Mouse (Mus musculus): ENCODE results near the gene Agap1. TPM values are rescaled to one million over a fixed set of nuclear protein-coding genes. Genes with fewer than 3 reads are reported as not detected.

The Agap1 gene
- total RNA-seq, 2 experiments from 2014 or later: 49.5 to 59.1 TPM

DNA sequence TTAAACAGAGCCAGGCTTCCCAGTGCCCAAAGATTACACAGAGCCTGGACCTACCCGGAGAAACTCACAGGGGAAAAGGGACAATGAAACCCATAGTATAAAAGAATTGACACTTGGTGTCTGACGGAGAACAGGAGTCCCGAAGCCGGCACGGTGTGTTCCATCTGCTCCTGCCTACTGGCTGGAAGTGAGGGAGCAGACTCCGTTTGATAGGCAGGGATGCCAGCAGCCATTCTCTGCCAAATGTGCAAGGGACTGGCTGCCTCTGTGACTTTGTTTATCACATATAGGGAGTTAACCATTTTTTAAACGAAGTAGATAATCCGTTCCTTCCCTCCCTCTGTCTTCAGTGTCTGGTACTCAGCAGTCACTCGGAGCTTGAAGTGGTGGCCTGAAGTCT, 214.0 kb downstream of the Agap1 start:
- DNase-seq: no peak

DNA sequence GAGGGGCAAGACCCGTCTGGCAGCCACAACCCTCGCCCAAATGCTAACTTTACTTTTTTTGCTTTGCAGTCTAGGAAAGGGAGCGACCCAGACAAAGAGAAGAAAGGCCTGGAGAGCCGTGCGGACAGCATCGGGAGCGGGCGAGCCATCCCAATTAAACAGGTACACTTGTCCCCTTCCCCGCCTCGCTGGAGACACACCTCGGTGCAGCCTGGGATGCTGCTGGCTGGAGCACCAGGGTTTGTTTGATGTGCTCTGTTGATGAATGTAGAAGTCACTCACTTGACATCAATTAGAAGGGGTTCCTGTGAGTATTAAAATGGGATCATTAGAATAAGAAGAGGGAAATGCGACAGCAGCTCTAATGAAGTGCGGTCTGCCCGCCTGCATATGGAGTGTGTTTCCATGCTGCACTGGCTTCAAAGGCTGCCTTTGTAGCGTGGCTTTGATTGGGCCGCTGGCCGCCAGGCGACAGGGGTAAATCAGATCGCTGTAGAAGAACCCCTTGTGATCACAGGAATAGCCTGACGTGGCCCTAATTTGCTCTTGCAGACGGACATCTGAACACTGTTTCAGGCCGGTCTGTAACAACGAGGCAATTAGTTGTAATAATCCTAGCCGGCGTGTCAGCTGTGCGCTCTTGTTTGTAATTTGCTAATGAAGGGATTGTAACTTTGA, 216.6 kb downstream of the Agap1 start:
- no peak for DNase-seq

DNA sequence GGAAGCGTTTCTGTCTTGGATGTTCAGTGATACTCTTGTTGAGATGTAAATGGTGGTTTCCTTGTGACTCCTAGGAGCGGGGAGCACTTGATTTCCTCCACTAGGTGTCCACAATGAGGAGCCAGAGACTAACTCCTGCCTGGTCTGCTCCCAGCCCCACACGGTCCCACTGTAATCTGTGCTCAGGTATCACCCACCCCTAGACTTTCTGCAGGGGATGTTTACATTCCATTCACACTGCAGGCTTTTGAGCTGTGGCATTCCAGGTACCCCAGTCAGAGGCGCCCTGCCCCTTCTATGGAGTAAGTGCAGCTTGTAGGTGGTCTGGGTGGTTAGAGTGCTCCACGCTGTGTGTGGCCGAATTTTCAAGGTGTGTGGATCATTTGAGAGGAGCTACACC, 218.5 kb downstream of the Agap1 start:
- DNase-seq: no peak

DNA sequence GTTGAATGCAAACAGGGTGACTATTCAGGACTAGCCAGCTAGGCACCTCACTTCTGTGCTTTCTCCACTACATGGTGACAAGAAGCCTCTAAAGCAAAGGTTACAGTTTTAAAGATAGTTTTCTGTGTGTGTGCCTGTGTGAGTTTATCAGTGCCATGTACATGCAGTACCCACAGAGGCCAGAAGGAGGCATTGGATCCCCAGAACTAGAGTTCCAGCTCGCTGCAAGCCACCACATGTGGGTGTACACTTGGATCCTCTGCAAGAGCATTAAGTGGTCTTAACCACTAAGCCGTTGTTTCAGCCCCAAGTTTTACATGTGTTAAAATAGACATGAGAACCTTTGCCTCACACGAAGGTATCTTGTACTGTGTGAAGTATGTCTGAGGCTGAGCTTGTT, 219.1 kb downstream of the Agap1 start:
- DNase-seq: no peak

DNA sequence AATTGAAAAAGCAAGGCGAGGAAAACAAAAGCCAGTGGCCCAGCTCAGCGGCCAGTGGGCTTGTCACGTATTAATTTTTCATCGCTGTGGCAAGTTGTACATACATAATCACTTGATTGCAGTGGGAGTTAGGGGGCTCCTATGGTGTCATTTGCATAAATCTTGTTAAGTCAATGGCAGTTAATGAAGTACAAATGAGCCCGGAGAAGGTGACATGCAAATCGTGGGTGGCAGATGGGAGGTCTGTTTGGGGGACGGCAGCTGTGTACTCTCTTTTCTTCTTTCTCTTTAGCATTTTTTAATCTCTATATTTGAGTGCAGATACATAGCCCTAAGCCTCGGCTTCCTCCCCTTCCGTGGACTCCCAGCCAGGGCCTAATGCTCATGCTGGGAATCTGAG, 220.1 kb downstream of the Agap1 start:
- no peak for DNase-seq

DNA sequence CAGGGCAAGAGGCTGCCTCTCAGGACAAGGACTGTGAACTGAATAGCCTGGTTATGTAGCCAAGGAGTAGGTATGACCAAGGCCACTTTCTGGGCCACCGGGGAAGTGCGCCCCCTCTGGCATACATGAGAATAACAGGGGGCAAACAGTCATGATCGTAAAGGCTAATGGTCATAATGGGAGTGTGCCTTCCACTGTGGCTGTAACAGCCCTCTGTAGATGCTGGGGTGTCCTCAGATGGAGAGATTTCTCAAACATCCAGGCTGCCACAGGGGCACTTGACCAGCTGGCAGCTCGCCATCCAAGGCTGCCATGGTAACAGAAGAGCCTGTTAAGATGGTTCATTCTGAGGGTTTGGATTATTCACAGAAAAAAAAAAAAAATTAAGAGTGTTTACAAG, 221.8 kb downstream of the Agap1 start:
- DNase-seq: no peak

DNA sequence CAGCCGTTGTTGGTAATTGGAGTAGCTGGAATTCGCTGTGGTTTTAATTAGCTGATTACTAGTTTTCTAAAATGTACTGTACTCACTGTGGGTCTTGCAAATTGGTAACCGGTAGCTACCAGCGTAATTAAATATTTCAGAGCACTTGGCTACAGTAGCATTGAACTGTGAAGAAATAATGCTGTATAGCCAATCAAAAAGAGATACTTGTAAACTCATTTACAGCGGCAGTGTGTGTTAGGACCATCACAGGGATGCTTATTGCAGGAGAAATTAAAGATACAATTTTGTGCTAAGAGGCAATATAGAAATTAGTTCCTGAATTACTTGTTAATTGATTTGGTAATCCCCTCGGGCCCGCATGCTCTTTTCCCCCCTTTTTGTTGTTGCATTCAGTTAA, 226.1 kb downstream of the Agap1 start:
- no peak for DNase-seq

DNA sequence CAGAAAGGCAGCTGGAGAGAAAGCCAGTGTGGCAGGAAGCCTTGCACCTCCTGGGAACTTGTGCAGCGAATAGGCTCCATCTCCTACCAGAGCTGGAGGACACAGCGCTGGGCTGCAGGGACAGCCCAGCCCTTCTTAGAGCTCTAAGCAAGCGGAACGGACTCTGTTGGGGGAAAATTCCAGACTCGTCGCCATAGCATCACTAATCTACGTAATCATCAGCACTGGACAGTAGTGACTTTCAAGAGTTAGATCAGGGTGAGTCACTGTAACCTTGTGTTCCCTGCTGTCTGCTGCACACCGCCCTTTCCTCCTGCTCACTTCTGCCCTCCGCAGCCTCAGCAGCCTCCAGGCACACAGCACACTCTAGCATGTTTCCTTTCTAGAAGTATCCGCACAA, 234.3 kb downstream of the Agap1 start:
- DNase-seq: no peak

DNA sequence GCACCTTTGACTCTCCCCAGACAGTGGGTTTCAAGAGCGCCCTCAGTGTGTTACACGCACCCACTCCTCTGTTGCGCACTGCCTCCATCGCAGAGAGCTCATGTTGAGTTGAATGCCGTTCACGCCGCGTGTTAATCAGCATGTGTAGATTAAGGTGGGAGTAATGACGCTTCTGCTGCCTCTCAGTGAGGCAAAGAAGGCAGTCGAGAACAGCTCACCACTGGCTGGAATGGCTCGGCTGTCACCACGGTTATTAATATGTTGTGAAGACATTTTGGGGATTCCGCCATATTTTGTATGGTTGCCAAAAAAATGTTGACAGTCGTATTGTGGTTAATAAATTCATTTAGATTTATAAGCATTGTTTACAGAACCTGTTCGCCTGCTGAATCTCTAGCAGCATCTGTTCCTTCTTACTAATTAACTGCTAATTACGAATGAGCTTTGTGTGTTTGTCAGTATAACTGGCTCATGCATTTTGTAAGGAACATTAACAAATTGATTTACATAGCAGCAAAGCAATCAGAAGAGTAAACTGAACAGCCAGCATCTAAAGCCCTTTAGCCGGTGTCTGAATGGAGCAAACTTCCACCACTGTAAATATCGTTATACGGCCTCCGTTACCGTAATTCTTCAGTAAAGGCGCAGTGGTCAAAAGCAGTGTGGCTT, 235.1 kb downstream of the Agap1 start:
- DNase-seq: no peak

DNA sequence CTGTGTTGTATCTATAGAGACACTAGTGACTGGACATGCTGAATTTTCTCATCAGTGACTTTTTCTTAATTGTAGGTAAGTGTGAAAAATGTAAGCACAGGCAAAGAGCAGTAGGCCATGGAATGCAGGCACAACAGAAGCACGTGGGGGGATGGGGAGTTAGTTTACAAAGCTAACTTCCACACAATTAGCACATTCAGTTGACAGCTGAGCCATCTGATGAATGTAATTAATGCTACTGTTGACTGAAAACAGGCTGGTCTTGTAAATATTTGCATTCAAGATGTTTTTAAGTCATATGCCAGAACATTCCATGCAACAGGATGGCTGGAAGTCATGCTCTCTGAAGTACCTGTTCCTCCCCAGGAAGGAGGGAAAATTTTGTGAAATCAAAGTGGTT, 236.5 kb downstream of the Agap1 start:
- DNase-seq: no peak

DNA sequence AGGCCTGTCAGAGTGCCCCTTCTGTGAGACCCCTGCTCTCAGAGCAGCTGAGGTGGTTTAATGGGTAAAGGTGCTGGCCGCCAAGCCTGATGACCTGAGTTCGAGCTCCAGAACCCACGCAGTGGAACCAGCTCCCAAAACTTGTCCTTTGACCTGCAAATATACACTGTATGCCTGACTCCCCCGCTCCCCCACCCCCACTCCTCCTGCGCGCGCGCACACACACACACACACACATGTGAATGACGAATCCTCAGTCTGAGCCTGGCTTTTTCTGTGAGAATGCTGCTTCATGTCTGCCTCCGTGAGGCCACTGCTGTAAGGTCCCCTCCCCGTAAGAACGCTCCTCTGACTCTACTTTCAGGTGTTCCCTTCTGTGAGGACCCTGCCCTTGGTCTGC, 237.8 kb downstream of the Agap1 start:
- no peak for DNase-seq

DNA sequence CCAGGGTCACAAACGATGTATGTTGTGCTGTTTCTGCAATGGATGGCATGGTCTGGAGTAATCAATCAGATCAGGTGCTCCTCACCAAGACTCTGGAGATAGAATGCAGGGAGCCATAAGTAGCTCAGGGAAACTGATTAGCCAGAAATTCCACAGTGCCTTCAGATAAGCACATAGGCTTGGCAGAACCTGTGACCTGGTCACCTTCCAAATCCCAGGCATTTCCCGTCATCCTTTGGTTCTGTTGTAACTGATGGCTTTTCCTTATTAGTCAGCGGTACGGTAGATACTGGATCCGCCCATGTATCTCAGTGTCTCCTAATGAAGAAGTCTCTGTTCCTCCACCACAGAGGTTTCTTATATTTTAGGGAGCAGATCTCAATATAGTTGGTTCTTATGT, 240.3 kb downstream of the Agap1 start:
- no peak for DNase-seq

DNA sequence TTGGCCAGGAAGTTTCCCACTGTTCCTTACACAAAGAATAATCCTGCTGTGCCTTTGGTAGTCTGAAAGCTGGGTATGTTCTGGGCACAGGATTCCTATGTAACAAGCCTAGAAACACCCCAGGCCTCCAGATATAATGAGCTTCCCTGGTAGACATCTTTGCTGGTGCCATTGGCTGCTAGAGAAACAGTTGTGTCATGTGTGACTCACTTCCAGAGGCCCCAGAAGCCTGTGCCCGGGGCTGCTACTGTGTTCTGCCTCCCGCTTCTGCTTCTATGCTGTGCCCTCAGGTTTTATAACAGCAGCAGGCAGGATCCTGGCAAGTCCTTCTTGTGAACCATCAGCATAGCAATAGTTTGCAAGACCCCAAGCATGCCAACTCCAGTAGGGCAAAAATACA, 242.6 kb downstream of the Agap1 start:
- DNase-seq: no peak

DNA sequence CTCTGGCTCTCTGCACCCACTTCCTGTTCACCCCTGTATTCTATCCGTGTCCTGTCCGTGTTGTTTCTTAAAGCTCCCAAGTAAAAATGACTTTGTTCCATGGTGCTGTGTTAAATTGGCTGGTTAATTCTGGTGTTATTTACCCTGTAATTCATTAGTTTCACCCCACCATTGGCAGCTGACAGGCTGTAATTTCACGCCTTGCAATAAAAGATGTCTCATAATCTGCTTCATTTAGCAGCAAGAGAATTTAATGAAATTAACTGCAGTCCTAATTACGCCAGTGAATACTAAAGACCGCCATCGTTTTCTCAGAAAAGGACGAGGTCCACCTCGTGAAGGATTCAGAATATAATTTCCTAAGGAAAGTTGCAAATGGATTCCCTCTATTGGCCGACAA, 245.6 kb downstream of the Agap1 start:
- no peak for DNase-seq

DNA sequence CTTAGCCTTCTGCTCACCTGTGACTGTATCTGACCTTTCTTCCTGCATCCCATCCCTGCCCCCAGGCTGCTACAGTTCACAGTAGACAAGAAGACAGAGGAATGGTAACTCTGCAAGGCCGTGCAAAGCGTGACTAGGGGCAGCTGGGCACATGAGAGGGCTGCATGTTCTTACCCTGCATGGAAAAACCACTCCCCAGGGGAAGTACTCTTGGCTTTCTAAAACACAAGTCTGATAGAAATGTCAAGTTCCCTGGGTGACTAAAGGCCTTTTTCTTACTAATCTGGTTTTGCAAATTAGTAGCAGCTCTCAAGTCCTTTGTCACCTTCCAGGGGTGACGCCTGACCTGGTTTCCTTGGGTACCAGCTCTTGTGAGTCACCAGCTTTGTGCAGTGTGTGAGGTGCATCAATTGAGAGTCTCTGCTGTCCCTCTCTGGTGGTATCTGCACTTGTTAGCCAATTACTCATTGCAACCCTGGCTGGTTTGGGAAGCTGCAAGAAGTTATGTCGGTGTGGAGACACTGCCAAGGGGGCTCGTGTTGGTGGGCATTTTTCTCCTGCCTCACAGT, 246.6 kb downstream of the Agap1 start:
- no peak for DNase-seq

DNA sequence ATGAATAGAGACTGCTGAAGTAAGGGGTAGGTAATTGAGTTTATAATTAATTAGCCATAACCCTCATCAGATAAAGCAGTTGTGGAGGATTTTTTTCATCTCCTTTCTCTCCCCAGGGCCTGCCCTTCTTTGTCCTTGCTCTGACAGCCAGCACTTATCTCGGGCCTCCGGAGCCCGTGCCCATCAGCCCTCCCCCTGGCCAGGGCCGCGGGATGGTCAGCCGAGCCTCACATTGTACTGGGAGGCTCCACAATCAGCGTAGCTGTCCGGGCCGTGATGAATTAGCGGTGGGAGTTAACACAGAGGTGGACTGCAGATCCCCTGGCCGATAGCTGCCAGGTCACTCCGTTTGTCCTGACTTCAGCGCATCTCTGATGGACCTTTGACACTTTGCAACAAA, 248.7 kb downstream of the Agap1 start:
- no peak for DNase-seq

DNA sequence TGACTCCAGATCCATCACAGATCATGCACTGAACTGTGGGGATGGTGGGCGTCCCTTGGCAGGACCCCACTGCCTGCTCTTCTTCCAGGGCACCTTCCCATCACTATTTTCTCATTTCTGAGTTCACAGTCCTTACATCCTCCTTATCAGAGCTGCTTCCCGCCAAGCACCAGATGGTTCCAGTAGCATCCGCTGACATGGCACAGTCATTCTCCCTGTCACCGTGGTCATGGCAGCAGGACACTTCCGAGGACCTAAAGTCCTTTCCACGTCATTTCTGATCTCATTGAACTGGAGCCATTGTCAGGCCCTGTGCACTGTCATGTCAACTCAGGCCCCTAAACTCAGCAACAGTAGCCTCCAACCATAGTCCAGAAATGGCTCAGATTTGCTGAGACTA, 251.1 kb downstream of the Agap1 start:
- no peak for DNase-seq

DNA sequence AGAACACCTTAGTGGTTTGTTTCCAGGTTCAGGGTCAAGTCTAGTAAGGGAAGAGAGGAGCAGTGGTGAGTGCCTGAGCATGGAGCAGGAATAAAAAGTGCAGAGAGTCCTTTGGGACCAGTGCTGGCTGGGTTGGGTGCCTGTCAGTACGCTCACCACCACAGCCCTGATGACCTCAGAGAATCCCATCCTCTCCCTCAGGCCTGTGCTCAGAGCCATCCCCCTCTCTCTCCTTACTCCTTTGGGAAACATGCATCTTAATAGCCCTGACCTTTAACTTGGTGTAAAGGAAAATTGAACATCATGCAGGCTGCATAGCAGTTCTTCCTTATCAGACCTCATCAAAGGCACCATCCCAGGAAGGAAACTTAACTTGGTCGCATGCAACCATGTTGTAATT, 252.3 kb downstream of the Agap1 start:
- no peak for DNase-seq

DNA sequence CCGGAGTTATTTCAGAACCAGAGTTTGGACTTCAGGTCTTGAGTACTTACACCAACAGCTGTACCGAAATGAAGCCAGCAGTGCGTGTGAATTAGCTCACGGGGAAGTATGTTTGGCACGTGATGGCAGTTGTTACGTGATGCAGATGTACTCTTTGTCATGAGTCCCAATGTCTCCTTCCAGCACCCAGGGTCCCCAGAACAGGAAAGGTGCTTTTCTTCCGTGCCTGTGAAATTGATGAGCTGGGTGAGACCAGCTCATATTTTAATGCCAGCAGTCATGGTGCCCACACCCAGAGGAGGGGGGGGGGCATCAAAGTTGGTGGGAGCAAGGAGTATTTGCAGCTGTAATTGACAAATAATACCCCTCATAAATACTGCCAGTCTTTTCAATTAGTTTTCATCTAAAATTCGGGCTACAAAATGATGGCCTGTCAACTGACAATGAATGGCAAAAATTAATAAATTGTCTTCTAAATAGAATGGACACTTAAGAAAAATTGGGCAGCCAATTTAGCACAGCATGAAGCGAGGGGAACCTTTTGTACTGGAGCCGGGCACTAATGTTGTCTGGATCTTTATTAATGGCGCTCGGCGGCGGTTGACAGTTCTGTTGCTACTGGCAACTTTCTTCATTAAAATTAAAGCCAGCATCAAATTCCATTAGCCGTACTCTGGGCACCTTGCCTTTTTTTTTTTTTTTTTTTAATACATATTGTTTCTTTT, 253.3 kb downstream of the Agap1 start:
- no peak for DNase-seq

DNA sequence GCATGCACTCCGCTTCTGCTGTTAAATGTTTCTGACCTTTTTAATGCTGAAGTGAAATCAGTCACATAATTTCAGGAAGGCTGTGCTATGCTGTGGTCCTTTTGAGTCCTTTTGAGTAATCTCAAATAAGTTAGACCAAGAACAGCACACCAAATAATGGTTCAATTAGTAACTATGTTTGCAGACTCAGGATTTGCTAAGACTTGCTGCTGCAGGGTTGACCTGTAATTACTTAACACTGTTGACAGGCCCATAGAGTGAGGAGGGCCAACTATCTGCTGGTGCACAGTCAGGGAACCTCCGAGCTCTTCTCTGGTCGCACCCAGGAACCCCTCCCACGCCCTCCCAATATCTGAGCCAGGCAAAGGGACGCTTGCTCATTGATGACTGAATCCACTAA, 255.2 kb downstream of the Agap1 start:
- no peak for DNase-seq

DNA sequence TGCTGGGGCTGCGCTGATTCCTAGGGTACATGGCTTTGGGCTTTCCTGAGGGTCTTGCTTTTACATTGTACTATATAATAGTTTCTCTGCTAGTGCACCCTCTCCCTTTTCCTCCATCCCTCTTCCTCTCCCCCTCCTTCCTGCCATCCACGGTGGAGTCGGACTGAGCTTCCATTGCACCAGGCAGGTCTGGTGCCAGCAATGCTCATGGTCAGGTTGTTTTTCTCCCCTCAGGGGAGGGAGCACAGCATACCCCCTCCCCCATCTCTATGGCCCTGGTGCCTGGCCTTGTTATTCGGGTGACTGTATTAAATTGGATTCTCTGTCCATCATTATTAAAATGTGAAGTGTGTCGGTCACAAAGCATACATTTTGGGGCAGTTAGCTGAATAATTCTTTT, 259.1 kb downstream of the Agap1 start:
- no peak for DNase-seq

DNA sequence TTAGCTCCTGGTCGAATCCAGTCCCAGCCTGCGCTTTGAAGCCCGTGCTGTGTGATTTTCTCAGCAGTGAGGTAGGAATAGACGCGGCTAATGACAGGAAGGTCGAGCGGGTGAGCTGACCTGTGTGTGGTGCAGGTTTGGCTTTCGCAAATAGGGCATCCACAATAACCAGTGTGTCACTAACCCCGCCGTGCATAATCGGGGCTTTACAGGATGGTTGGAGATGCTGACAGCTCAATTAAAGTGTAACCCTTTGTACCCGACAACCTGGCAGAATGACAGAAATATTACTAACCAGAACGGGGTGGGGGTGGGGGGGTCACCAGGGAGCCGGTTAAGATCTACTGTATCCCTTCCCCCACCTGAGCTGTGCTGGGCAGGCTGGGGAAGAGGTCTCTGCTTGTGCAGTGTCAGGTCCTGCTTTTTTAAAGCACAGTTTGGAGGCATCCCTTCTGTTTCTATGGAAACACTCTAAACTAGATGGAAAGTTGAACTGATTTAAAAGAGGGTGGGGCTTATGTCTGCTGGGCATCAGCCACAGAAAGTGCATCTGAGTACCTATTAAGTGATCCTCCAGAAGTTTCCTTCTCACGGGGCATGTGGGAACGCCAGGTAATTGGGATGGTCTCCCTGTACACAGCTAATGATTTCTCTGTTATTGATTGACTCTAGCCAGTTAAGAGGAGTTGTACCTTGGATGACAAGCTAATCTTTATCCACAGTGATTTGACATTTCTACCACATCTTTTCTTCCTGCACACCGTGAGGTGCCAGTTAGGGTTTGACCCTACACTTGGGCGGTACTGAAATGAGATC, 259.8 kb downstream of the Agap1 start:
- DNase-seq: no peak

DNA sequence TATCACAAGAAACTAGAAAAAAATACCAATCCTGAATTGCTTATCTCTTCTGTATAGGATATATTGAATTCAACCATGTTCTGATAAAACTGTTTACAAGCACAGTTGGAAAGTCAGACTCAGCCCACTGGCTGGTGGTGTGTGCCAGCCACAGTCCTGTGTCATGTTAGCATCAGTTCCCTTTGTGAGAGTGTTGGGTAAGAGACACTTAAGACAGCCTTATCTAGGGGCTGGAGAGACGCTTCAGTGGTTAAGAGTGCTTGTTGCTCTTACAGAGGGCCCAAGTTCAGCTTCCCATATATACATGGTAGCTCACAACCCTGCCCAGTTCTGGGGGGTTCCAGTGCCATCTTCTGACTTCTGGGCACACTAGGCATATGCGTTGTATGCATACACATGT, 261.6 kb downstream of the Agap1 start:
- no peak for DNase-seq

All from gastrocnemius, postnatal 10 days (tissue).